Mouse (Mus musculus) common myeloid progenitor, adult 5-6 weeks (primary cell): ENCODE results near the gene Eif4g3. TPM values are rescaled to one million over a fixed set of nuclear protein-coding genes. Genes with fewer than 3 reads are reported as not detected.
A peak's percentile ranks its signal among the peaks of the same experiment; 100 is the strongest.
"Not testable (repeated sequence)": the region's sequence is repeated elsewhere in the genome, so short reads cannot be mapped to it uniquely, and the experiment has no call there.

Experiments used
- ATAC-seq: replicated peaks from 2 replicates; pipeline ENCODE4 v1.8.0; 2016; ENCODE audit warnings: low read depth, mild to moderate bottlenecking, moderate TSS enrichment, inconsistent platforms; ENCODE audit not compliant: poor library complexity, severe bottlenecking
- total RNA-seq: library from RNA; stranded (forward); fragments of 200-1000, 187-1606 nt; gene quantifications from 2 replicates; pipeline ENCODE4 v1.2.3, GENCODE M21; 2017

Eif4g3 gene
- total RNA-seq = 36.5 and 51.2 TPM in 2 replicates

DNA sequence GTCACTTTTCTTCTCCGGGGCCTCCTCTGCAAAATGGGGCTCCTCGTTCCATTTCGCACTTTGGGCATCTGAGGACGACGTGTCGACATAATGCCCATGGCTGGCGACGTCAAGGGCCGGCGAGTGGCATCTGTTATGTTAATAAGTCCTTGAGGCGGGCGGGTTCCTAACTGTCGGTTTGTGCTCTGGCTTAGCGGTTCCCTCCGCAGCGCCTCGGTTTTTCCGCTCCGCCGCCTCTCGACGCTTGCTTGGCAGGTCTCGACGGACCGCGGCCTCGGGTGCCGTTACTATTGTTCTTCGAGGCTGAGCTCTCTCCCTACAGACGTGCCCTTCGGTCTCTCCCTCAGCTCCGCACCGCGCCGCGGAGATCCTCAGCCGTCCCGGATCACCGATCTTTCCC, at the start of gene Eif4g3:
Gene Eif4g3 (plus strand): TSS at position 133 of the 400 bp plus-strand sequence.
- peak; percentile 68 for ATAC-seq

DNA sequence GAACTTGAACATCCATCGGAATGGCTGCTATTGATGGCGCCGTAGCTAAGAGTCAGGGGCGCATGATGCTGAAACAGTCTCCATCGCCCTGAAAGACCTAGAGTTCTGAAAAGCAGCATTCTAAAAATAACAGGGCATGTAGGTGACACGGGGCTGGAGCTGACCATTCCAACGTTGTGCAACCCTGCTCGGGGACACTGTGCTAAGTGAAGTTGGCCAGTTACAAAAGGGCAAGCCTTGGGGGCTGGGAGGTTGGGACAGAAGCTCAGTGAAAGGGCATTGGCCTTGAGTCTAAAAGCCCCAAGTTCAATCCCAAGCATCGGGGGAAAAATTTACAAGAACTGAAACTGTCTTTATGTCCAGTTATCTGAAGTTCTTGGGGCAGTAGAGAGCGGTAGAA, 49.3 kb upstream of the Eif4g3 start:
- ATAC-seq = no peak

DNA sequence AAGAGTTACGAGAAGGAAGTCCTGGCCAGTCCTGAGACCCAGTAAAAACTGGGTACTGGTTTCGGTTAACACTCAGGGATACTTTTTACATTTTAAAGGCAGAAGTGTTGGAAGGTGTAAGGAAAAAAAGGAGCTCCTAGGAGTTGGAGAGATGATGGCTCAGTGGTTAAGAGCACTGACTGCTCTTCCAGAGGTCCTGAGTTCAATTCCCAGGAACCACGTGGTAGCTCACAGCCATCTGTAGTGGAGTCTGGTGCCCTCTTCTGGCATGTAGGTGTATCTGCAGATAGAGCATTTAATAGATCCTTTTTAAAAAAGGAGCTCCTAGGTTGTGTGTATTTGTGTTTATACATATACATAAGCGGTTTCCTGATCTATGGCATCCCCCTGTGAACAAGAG, 47.4 kb upstream of the Eif4g3 start:
- ATAC-seq = 0 out of 2 replicates have a peak, but pooled peaks have one; percentile 25

DNA sequence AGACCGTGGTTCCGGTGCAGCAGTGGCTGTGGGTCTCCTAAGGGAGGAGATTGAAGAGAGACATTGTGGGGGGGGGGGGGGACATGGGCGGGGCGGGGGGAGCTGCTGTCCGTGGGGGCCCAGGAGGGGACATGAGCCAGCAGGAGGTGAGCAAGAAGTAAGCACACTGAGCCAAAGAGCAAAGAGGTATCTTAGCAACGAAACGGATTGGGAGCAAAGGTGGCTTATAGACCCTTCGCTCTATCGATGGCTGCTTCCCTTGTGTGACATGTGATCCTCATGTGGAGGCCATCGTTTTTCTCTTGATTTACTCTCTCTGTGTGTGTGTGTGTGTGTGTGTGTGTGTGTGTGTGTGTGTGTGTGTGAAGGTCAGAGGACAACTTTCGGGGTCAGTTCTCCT, 46.4 kb upstream of the Eif4g3 start:
- no peak for ATAC-seq

DNA sequence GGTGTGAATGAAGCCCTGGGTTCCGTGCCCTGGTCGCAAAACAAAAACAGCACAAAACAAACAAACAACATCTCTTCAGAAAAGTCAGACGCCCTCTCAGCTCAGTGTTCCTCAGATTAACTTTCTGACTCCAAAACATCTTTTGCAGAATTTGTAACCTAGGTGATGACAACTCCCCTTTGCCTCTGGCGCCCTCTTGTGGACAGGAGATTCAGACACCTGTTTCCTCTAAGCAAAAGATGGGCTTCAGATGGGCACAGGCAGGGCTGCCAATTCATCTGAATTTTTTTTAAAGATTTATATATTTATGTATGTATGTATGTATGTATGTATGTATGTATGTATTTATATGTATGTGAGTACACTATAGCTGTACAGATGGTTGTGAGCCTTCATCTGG, 40.0 kb upstream of the Eif4g3 start:
- ATAC-seq = peak; percentile 27; the same call in 1 of the 2 replicates

DNA sequence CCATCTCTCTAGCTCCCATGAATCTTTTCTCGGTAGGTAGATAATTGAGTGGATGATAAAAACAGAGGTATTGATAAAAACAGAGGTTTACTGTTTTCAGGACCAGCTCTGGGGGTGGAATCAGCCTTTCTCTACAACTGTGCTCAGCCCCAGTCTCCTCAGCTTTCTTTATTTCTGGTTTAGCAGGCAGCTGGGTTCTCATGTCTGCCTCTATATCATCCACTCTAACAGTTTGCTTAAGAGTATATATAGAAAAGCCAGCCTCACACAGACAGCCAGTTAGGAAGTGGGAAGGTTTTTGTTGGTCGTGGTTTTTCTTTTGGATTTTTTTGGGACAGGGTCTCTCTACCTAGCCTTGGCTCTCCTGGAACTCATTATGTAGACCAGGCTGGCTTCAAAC, 38.6 kb upstream of the Eif4g3 start:
- ATAC-seq = no peak

DNA sequence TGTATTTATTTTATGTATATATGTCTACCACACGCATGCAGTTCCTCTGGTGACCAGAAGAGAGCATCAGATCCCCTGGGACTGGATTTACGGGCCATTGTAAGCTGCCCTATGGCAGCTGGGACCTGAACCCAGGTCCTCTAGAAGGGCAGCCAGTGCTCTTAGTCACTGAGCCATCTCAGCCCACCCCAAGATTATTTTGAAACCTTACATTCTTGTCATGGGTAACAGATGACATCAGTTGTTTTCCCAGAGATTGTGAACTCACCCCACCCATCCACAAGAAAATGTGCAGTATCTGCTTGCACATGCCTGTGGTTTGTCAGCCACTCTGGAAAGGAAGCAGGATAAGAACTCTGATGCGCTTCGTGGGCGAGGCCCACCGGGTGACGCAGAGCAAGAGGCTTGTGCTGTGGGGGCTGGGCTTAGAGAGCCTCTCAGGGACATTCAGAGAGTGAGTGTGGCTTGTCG, 37.9 kb upstream of the Eif4g3 start:
- peak; percentile 91 for ATAC-seq

DNA sequence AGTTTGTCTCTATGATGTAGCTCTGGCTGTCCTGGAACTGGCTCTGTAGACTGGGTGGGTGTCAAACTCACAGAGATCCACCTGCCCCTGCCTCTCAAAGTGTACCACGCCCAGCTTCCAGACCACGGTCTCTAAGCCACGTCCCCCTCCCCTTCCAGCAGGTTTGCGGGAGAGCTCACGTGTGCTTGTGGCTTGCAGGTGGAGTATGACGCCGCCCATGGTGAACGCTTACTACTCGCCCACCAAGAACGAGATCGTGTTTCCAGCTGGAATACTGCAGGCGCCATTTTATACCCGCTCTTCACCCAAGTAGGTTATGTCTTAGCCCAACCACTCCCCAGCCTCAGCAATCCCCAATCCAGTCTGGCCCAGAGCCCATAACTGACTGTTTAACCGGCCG, 36.6 kb upstream of the Eif4g3 start:
- ATAC-seq = no peak

DNA sequence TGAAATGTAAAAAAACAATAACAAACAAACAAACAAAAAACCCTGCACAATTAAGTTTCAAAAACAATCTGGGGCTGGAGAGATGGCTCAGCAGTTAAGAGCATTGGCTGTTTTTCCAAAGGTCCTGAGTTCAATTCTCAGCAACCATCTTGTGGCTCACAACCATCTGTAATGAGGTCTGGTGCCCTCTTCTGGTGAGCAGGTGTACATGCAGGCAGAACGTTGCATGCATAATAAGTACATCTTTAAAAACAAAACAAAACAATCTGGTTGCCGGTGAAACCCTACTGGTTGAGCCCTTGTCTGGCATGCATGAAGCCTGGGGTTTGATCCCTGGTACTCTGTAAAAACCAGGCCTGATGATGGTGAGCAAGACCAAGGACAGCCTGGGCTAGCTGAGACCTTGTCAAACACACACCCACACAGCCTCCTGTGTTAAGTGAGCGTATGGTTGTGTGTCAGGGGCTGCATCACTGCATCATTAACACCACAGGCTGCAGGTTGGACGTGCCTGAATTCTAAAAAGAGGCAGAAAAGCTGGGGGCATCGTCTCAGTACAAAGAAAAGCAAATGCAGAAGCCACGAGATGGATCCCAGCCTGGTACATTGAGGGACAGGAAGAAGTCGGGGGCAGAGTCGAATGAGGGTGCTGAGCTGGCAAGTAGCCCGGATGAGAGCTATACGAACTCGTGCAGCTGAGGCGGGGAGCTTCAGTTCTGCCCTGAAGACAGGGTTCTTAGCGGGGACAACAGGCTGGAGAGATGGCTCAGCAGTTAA, 32.7 kb upstream of the Eif4g3 start:
- no peak for ATAC-seq

DNA sequence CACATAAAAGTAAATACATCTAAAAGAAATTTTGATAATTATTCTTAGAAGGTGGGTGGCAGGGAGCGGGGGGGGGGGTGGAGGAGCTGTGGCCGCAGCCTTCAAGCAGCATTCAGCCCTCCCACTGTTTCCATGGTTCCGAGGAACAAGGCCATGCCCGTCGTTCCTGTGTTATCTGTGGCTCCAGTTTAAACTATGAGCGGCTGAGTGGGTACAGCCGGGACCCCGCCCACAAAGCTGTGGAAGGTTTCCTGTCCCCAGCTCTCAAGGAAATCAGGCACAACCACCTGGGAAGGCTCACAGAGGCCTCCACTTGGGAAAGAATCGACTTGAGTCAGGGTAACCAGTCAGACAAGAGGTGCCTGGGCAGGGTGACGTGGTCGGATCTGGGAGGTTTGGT, 32.1 kb upstream of the Eif4g3 start:
- ATAC-seq = no peak

DNA sequence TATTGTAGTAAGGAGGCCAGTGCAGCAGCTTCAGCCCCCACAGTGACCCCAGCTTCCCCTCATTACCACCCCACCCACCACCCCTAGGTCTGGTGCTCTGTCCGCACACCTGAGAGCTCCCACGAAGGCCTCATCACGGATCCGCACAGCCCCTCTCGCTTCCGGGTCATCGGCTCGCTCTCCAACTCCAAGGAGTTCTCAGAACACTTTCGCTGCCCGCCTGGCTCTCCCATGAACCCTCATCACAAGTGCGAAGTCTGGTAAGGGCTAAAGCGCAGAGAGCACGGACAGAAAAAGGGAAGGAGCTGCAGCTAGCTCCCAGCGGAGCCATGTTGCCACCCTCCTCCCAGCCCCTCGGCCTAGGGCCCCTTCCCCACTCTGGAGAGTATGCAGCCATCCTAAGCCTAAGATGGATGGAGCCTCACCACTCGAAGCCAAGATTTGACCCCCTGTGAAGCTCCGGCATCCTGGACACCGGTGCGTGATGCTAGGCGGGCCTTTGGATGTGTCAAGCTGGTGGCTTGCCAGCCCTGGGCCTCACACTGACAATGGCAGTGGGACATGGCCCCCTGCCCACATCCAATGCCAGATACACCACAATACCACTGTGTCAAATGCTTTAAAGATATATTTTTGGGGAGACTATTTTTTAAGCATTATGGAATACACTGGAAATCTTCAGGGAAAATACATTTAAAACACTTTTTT, 30.0 kb upstream of the Eif4g3 start:
- no peak for ATAC-seq

DNA sequence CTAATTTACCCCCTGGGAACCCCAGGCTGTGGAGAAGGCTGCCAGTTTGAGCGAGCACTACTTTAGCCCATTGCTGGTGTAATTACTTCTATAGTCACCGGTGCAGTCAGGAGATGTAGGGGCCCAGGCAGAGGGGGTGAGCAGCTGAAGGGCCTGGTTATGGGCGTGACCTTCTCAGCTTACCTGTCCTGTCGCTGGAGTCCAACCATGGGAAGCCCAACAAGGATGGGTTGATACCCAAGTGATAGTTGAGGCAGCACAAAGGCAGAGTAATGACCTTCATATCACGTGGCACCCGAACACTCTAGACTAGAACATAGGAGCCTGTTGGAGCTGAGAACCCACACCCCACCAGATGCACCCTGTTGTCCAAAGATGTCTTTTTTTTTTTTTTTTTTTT, 29.4 kb upstream of the Eif4g3 start:
- ATAC-seq = no peak

DNA sequence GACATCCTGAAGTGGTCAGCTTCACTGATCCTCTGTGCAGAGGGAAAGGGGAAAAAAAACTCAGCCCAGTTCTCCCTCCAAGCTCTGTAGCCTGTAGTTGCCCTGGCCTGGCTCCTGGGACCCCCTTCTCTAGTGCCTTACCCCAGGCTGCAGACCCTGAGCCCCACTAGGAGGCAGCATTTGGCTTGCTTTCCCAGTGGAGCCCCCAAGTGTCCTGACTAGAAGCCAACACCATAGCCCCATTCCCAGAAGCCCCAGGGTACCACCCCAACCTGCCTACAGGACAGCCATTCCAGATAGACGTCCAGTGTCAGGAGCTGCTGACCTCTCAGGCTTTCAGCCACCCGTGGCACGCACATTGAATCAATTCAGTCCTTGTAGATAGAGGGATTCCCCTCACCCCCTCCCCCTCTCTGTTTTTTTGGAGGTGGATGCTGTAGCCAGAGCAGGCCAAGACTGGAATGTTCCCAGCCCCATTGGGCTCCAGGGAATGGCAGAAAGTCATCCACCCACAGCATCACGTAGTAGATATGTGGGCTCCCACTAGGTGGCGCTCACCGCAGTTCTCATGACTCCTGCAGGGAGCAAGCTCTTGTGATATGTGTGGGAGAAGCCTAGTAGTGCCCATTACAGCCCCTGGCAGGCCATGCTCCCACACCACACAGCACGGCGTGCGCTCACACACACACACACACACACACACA, 28.8 kb upstream of the Eif4g3 start:
- peak; percentile 55 for ATAC-seq

DNA sequence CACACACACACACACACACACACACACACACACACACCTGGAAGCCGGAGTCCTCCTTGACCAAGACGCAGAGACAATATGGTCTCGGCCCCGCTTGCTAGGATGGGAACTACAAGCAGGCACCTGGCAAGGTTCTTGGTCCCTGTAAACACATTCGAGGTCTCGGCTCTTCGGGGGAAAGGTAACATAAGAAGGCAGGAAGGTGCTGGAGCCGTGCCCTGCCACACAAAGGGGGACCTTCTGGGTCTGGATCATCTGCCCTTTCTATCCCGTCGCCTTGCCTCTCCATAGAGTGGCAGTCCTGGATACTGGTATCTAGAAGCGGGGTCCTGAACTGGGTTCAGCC, 28.3 kb upstream of the Eif4g3 start:
- ATAC-seq = no peak

DNA sequence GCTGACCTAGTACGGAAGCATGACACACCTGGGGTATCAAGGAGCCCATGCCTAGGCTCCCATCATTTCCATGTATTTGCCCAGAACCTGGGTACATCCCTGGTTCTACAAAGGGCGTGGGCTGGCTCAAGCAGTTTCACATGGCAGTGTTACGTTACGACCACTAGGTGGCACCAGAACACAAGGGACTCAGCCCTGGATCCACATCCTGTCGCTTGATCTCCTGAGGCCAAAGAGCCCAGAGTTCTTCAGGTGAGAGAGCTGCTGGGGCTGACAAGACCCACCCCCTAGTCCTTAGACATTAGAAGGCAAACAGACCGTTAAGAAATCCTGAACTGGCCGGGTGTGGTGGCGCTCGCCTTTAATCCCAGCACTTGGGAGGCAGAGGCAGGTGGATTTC, 24.6 kb upstream of the Eif4g3 start:
- ATAC-seq = peak; percentile 96

DNA sequence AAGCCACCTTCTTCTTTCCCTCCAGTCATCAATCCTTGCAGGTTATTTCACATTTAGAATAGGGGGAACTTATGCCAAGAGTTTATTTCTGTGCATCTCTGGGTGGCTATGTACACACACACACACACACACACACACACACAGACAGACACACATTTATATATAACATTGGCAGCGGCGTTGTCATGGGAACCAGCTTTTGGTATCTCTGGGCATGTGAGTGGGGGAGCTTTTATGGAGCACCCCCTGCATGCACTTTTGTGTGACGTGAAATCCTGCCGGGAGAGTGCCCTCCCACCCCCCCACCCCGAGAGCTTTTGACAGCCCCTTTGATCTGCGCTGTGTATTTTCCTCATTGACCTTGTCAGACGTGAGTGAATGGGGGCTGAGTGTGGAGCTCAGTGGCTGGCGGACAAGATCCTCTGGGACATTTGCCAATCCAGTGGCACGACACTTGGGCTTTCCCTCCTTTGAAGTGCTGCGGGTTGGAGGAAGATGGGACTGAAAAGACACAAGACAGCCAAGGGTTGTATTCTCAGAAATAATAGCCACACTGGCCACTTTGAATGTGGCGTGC, 22.1 kb upstream of the Eif4g3 start:
- ATAC-seq = not testable (repeated sequence)

DNA sequence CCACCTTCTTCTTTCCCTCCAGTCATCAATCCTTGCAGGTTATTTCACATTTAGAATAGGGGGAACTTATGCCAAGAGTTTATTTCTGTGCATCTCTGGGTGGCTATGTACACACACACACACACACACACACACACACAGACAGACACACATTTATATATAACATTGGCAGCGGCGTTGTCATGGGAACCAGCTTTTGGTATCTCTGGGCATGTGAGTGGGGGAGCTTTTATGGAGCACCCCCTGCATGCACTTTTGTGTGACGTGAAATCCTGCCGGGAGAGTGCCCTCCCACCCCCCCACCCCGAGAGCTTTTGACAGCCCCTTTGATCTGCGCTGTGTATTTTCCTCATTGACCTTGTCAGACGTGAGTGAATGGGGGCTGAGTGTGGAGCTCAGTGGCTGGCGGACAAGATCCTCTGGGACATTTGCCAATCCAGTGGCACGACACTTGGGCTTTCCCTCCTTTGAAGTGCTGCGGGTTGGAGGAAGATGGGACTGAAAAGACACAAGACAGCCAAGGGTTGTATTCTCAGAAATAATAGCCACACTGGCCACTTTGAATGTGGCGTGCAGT, 17.9 kb upstream of the Eif4g3 start:
- ATAC-seq = not testable (repeated sequence)

DNA sequence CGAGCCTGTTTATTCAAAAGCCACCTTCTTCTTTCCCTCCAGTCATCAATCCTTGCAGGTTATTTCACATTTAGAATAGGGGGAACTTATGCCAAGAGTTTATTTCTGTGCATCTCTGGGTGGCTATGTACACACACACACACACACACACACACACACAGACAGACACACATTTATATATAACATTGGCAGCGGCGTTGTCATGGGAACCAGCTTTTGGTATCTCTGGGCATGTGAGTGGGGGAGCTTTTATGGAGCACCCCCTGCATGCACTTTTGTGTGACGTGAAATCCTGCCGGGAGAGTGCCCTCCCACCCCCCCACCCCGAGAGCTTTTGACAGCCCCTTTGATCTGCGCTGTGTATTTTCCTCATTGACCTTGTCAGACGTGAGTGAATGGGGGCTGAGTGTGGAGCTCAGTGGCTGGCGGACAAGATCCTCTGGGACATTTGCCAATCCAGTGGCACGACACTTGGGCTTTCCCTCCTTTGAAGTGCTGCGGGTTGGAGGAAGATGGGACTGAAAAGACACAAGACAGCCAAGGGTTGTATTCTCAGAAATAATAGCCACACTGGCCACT, 13.7 kb upstream of the Eif4g3 start:
- ATAC-seq = not testable (repeated sequence)

DNA sequence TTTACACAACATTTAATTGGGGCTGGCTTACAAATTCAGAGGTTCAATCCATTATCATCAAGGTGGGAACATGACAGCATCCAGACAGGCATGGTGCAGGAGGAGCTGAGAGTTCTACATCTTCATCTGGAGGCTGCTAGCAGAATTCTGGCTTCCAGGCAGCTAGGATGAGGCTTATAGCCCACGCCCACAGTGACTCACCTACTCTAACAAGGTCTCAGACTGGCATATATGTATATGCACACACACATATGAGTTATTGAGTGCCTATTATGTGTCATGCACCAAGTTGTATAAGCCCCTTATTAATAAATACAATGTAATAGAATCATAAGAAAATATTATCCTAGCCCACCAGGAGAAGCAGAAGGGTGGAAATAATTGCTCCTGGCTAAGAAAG, 10.0 kb upstream of the Eif4g3 start:
- ATAC-seq = no peak

DNA sequence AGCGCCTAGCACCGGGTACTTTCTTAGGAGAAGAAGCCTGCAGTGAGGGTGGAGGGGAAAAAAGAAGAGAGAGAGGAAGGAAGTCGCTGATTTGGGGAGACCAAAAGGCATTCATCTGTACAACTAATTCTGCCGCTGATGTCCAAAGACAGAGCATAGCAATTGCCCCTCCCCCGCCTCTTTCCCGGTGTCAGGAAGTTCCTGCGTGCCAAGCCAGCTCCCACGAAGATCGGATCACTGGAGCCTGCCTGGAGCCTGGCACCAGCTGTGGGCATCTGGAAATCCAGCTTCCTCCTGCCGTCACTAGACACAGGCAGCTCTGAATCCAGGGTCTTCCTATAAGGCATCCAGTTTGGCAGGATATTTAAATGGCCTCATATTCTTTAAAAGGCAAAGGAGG, 8.6 kb upstream of the Eif4g3 start:
- no peak for ATAC-seq
